Mouse (Mus musculus) embryonic facial prominence, embryonic 14.5 days (tissue): ENCODE results near the gene Naa80. TPM values are rescaled to one million over a fixed set of nuclear protein-coding genes. Genes with fewer than 3 reads are reported as not detected.
A peak's percentile ranks its signal among the peaks of the same experiment; 100 is the strongest.
"Not testable (repeated sequence)": the region's sequence is repeated elsewhere in the genome, so short reads cannot be mapped to it uniquely, and the experiment has no call there.

Source experiments
- ATAC-seq: fragments of 200-750 bp; cut with Nextera tagmentation; 2 replicates; pipeline ENCODE4 v1.8.0; 2017; ENCODE audit warnings: low read depth, moderate number of reproducible peaks, moderate TSS enrichment
- DNase-seq: peaks from one replicate; pipeline ENCODE4 v3.0.0-alpha.2; 2015; ENCODE audit warnings: low spot score
- H3K27ac ChIP-seq: fragments of 300-500 bp; sonication (generic); replicated peaks from 2 replicates; pipeline ENCODE4 v1.5.1; 2014; ENCODE audit warnings: low read depth, mild to moderate bottlenecking, low read length, moderate library complexity
- H3K27me3 ChIP-seq: fragments of 300-500 bp; sonication (generic); replicated peaks from 2 replicates; pipeline ENCODE4 v1.6.1; 2014; ENCODE audit warnings: low read length; ENCODE audit not compliant: control insufficient read depth, insufficient read depth
- H3K36me3 ChIP-seq: fragments of 300-500 bp; sonication (generic); 2 replicates; pipeline ENCODE4 v1.6.1; 2014; ENCODE audit warnings: low read length, mixed read lengths; ENCODE audit not compliant: control insufficient read depth, insufficient read depth
- H3K4me1 ChIP-seq: fragments of 300-500 bp; sonication (generic); 2 replicates; pipeline ENCODE4 v1.6.1; 2014; ENCODE audit warnings: antibody characterized with exemption, low read length; ENCODE audit not compliant: control insufficient read depth, insufficient read depth
- H3K4me2 ChIP-seq: fragments of 300-500 bp; sonication (generic); 2 replicates; pipeline ENCODE4 v1.6.1; 2014; ENCODE audit warnings: low read depth, mild to moderate bottlenecking, low read length, moderate library complexity, mixed read lengths
- H3K4me3 ChIP-seq: fragments of 300-500 bp; sonication (generic); 2 replicates; pipeline ENCODE4 v1.5.1; 2014; ENCODE audit warnings: low read depth, mild to moderate bottlenecking, low read length
- H3K9ac ChIP-seq: fragments of 300-500 bp; sonication (generic); 2 replicates; pipeline ENCODE4 v1.6.1; 2014; ENCODE audit warnings: low read depth, mild to moderate bottlenecking, low read length, moderate library complexity, mixed read lengths
- H3K9me3 ChIP-seq: fragments of 300-500 bp; sonication (generic); 2 replicates; pipeline ENCODE4 v1.6.1; 2016; ENCODE audit warnings: low read length; ENCODE audit not compliant: control insufficient read depth
- WGBS: fragments of 180-500 bp; shearing (Covaris S2); extraction: QIAGEN DNeasy Blood & Tissue Kit; methylation state at CpG from one replicate; pipeline ENCODE4 v1.1.7; 2014; 5-methylcytosine and 5-hydroxymethylcytosine counted together
- polyA plus RNA-seq: library from polyadenylated mRNA; unstranded; fragments of >200 nt; fragmentation: Nextera tagmentation; extraction: Ambion mirVana; gene quantifications from 2 replicates; pipeline ENCODE4 v1.2.1, GENCODE M21; 2014

The Naa80 gene
- polyA plus RNA-seq, 1 experiment from 2014 or later = 15.9 TPM

GRCm38 (mm10) chr9:107553541-107554318 lies 25.0 kb upstream of the Naa80 start:
- Histone ChIP-seq H3K4me1 (peaks cover 43% of the 10 kb centered on the region), H3K36me3 (peaks cover 23% of the 10 kb centered on the region), H3K27me3 (no peaks in the 10 kb centered on the region), H3K9me3 (no peaks in the 10 kb centered on the region), H3K9ac (peak overlapping the region; percentile 65), H3K4me3 (peak overlapping the region; percentile 83), H3K4me2 (peak overlapping the region; percentile 90), H3K27ac (peak overlapping the region; percentile 66)
- 5% methylated on average over 35 of the region's 37 CpGs for WGBS
- DNase-seq (no peak), ATAC-seq (peak; percentile 39)

DNA sequence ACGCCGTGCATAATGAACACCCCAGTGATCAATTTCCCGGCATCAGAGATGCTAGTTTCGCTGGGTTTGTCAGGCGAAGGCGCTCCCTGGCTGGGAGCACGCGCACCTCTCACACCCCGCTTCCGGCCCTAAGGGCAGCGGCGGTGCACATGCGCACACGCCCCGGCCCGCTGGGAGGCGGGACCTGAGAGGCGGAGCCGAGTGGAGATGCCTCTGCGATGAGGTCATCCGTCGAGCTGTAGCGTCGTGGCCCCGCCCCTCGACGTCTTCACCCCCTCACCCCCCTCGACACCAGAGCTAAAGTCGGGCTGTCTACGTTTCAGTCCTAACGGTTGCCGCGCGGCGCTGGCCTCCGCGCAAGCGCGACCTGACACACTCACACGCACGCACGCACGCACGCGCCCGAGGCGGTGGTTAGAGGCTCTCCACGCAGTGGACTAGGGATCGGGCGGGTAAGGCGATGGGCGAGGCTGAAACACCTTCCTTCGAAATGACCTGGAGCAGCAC lies 24.3 kb upstream of the Naa80 start:
- peaks cover 43% of the 10 kb centered on the region for H3K4me1 ChIP-seq
- peak; percentile 93 for ATAC-seq

DNA sequence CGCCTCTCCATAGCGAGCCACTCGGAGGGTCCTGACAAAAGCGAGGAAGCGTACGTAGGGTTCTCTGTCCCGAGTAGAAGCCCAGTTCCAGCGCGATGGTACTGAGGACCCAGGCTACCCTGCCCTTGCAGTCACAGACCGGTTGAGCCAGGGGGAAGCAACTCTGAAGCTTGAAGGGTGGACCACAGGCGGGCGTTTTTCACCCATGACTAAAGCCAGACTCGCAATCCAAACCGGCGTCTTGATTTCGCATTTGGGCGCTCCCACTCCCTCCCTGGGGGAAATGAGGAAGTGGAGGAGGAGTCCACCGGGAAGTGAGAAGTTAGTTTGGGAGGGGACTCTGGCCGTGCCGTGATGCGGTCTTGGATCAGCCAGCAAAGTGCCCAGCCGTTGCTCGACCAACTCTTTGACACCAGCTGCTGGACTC lies 23.6 kb upstream of the Naa80 start:
- WGBS = under 1% methylated on average over 23 of the region's 23 CpGs
- Histone ChIP-seq H3K4me1 (peaks cover 43% of the 10 kb centered on the region), H3K4me3 (peak overlapping the region; percentile 83), H3K4me2 (peak overlapping the region; percentile 90), H3K9me3 (no peaks in the 10 kb centered on the region), H3K36me3 (peaks cover 36% of the 10 kb centered on the region), H3K27ac (peak overlapping the region; percentile 98), H3K9ac (peak overlapping the region; percentile 92), H3K27me3 (no peaks in the 10 kb centered on the region)
- DNase-seq (peak; percentile 81), ATAC-seq (no peak; the same call in 1 of the 2 replicates)

More for the DNA sequence above, 24.3 kb upstream of the Naa80 start:
- H3K9ac ChIP-seq = peak overlapping the region; percentile 92
- peak; percentile 99 for DNase-seq
- H3K4me3 ChIP-seq = peak overlapping the region; percentile 83
- H3K9me3 ChIP-seq = no peaks in the 10 kb centered on the region
- peak overlapping the region; percentile 98 for H3K27ac ChIP-seq
- H3K4me2 ChIP-seq = peak overlapping the region; percentile 90
- 0% methylated on average over 41 of the region's 53 CpGs for WGBS
- no peaks in the 10 kb centered on the region for H3K27me3 ChIP-seq
- peaks cover 29% of the 10 kb centered on the region for H3K36me3 ChIP-seq

DNA sequence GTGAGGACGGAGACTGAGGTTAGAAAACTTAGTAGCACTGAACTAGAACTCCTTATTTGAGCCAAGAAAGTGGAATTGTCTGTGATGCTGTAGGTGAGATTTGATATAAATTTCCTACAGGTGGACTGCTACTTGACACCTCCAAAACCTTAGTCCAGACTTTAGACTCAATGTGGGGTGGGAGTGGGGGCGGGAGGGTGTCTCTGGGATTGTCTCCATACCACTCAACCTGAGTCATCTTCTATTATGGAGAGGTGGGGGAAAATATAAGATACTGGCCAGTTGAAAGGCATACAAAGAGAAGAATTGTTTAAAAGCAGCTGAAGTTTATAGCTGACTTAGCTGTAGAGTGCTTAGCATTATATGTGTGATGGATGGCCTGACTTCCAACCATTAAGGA lies 23.0 kb upstream of the Naa80 start:
- Histone ChIP-seq H3K4me1 (peaks cover 43% of the 10 kb centered on the region), H3K4me2 (peak overlapping the region; percentile 90)
- 42% methylated on average over 2 of the region's 2 CpGs for WGBS

GRCm38 (mm10) chr9:107556346-107556745 lies 22.3 kb upstream of the Naa80 start:
- H3K4me3 ChIP-seq = peak overlapping the region; percentile 83
- H3K4me2 ChIP-seq = peak overlapping the region; percentile 90
- no peak for DNase-seq
- H3K27me3 ChIP-seq = no peaks in the 10 kb centered on the region
- ATAC-seq = no peak
- H3K9ac ChIP-seq = peak overlapping the region; percentile 92; the same call in 1 of the 2 replicates
- WGBS = 69% methylated on average over 3 of the region's 3 CpGs
- peaks cover 49% of the 10 kb centered on the region for H3K36me3 ChIP-seq
- H3K4me1 ChIP-seq = peaks cover 37% of the 10 kb centered on the region
- H3K9me3 ChIP-seq = no peaks in the 10 kb centered on the region
- no peak overlapping the region for H3K27ac ChIP-seq

More for the DNA sequence above, 23.0 kb upstream of the Naa80 start:
- peaks cover 42% of the 10 kb centered on the region for H3K36me3 ChIP-seq
- peak overlapping the region; percentile 83 for H3K4me3 ChIP-seq
- H3K9me3 ChIP-seq = no peaks in the 10 kb centered on the region
- no peak for DNase-seq
- ATAC-seq = no peak
- H3K9ac ChIP-seq = peak overlapping the region; percentile 92
- peak overlapping the region; percentile 98 for H3K27ac ChIP-seq
- H3K27me3 ChIP-seq = no peaks in the 10 kb centered on the region

- DNase-seq = peak; percentile 97
- peak; percentile 96 for ATAC-seq
- Histone ChIP-seq H3K4me3 (peak within 1 kb of the TSS; percentile 83), H3K4me1 (peaks cover 17% of the 10 kb centered on the region), H3K27ac (peak within 1 kb of the TSS; percentile 35; the same call in 1 of the 2 replicates), H3K4me2 (peak within 1 kb of the TSS; percentile 84), H3K36me3 (peaks cover 65% of the 10 kb centered on the region), H3K27me3 (no peaks in the 10 kb centered on the region), H3K9ac (peak within 1 kb of the TSS; percentile 83), H3K9me3 (no peaks in the 10 kb centered on the region)
- 0% methylated on average over 26 of the region's 46 CpGs for WGBS
Measured at GRCm38 (mm10) chr9:107563029-107563581, 15.6 kb upstream of the Naa80 start, which contains the start of gene Tusc2. Gene Tusc2, plus strand, starts transcription at chr9:107563255.

- not testable (repeated sequence) for H3K27me3 ChIP-seq
- peak overlapping the region; percentile 10; the same call in 1 of the 2 replicates for H3K4me2 ChIP-seq
- 46% methylated on average over 5 of the region's 5 CpGs for WGBS
Measured at GRCm38 (mm10) chr9:107565556-107565955, 13.1 kb upstream of the Naa80 start.

DNA sequence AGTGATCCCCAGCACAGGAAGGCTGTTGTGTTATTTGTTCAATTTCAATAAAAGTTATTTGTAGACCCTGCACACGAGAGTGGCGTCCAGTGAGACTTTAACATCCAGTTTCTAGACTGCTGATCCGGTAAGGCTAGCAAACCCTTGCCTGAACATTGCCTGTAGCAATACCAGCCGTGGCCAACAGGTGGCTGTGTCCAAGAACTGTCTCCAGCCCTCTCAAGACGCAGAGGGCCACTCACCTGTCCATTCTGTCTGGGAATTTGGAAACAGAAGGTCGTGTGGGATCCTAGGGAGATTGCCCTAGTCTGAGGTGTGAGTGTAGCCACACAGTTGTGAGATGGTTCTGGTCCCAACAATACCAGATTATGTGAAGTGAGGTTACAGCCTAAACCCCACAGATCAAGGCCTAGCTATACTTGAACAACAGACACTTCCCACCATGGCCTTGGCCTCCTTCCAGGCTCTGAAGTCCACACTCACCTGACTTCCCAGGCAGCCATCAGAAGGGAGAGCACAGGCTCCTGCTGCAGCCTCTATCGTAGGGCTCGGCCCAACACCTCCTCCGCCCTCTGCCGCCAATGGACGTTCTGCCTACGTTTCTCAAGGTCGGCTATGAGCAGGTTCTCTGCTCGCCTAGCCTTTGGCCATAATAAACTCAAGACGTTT lies 12.5 kb upstream of the Naa80 start:
- Histone ChIP-seq H3K9ac (no peak overlapping the region), H3K9me3 (no peaks in the 10 kb centered on the region), H3K27me3 (no peaks in the 10 kb centered on the region), H3K4me3 (0 out of 2 replicates have a peak overlapping the region, but pooled peaks have one; percentile 1), H3K4me1 (peaks cover 32% of the 10 kb centered on the region), H3K4me2 (peak overlapping the region; percentile 10; the same call in 1 of the 2 replicates), H3K36me3 (peaks cover 42% of the 10 kb centered on the region), H3K27ac (no peak overlapping the region; the same call in 1 of the 2 replicates)
- 59% methylated on average over 15 of the region's 15 CpGs for WGBS
- peak; percentile 73 for DNase-seq
- no peak for ATAC-seq

More at GRCm38 (mm10) chr9:107565556-107565955, 13.1 kb upstream of the Naa80 start:
- Histone ChIP-seq H3K4me1 (peaks cover 25% of the 10 kb centered on the region), H3K36me3 (peaks cover 42% of the 10 kb centered on the region), H3K4me3 (0 out of 2 replicates have a peak overlapping the region, but pooled peaks have one; percentile 1)
- not testable (repeated sequence) for ATAC-seq, H3K27ac ChIP-seq, DNase-seq, H3K9me3 ChIP-seq, H3K9ac ChIP-seq
